Mouse (Mus musculus): ENCODE results near the gene Olfr1129. TPM values are rescaled to one million over a fixed set of nuclear protein-coding genes. Genes with fewer than 3 reads are reported as not detected.
"Not testable (repeated sequence)": the region's sequence is repeated elsewhere in the genome, so short reads cannot be mapped to it uniquely, and the experiment has no call there.

Olfr1129 gene
- not detected for total RNA-seq (2021)
- long read RNA-seq, experiment 1 = 0 reads
- long read RNA-seq, experiment 2 = 0 reads

DNA sequence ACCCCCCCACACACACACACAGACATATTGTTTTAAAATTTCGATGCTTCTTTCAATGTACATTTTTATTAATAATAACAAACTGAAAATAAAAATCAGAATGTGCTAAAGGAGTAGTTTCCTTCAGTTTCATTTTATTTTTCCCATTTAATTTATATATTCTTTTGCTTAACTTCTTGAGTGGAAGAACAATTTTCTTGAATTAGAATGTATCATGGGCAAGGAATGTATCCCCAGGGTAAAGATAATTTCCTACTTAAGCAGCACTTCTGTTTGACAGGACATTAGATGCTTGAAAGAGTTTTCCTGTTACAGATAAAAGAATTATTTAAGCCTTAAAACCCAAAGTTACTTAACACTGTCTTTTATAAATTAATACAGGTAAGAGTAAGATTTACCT, at the start of gene Olfr1129:
Olfr1129 (plus strand) TSS at position 301 of the 400 bp plus-strand sequence.
- intact Hi-C loops (cut with DNase I); DNase-seq (ENCODE audit: low spot score in 2 of 2): not testable (repeated sequence)

DNA sequence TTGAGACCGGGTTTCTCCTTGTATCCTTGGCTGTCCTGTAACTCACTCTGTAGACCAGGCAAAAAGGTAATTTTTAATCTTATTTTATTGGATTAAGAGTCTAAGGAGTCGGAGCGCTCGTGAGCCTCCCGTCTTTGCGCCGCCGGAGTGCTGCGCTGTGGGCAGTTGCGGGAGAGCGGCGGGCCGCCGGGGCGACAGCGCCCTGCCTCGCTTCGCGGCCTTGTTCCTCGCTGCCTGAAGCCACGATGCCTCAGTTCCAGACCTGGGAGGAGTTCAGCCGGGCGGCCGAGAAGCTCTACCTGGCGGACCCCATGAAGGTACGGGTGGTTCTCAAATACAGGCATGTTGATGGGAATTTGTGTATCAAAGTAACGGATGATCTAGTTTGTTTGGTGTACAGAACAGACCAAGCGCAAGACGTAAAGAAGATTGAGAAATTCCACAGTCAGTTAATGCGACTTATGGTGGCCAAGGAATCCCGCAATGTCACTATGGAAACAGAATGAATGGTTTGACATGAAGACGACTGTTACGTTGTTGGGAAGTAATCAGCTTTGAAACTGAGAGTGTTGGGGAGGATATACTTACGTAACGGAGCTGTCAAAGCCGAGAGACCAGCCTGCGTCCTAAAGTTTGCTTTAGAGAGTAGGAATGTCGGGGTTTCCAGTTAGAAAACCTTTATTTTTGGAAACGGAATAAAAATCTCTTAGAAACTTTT, 47.6 kb upstream of the Olfr1129 start:
- peak in 1 of 2 experiments; percentile 4 for DNase-seq (ENCODE audit: low spot score in 2 of 2)
- intact Hi-C loops (cut with DNase I) = not testable (repeated sequence)

DNA sequence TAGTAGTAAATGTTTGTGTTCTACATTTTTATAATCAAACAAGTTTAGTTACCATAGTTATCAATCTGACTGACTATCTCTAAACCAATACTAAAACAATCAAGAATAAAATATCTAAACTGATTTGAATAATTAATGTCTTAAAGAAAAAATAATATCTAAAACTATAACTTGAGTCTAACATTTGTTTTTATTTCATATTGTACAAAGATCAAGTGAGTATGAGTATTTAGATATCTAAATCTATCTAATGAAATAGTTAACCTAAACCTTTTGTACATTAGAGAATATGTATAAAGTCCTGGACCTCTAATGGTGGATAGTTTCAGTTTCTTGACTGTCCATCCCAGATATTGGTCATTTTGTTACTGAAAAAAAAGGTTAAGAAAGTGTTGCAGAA, 42.2 kb upstream of the Olfr1129 start, which contains the start of gene Olfr153:
Olfr153 (plus strand) TSS at position 301 of the 400 bp plus-strand sequence.
- intact Hi-C loops (cut with DNase I) = no loop called here

DNA sequence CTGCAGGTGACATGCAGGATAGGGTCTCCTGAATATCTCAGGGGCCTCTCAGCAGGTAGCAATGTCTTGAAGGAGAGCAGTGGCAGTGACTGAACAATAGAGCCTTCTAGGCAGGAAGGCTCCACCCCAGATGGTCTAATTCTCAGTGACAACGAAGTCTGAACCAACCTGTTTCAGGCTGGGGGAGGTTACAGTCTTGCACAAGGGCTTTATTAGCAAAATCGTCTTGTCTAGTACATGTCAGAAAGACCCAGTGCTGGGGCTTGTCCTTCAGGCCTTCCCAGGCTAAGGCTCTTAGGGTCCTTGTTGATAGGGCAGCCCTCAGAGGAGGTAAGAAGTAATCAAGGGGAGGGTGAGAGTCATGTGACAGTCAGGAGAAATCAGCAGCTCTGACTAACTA, 38.9 kb upstream of the Olfr1129 start:
- DNase-seq (ENCODE audit: low spot score in 2 of 2) = no peak
- intact Hi-C loops (cut with DNase I) = no loop called here

More for the DNA sequence above, 42.2 kb upstream of the Olfr1129 start, which contains the start of gene Olfr153:
- no peak for DNase-seq (ENCODE audit: low spot score in 2 of 2)

DNA sequence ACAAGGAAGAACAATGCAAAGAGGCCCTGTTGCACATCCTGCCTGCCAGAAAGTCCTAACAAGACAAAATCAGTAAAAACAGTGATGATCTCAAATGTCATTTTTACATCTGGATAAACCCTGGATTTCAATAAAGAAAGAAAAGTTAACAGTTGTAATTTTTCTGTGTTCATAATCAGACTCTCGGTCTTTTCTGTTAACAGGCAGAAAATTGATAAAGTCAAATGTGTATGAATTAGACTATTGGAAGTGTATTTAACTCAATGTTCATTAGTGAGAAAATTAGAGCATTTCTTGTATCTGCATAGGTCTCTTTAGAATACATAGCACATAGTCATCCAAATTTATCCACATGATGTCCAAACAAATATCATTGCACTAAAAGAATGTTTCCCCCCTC, 28.3 kb upstream of the Olfr1129 start, which contains the start of gene Olfr1128:
Olfr1128 (minus strand) TSS at position 101 of the 400 bp plus-strand sequence.
- DNase-seq (ENCODE audit: low spot score in 2 of 2) = no peak
- intact Hi-C loops (cut with DNase I) = no loop called here

DNA sequence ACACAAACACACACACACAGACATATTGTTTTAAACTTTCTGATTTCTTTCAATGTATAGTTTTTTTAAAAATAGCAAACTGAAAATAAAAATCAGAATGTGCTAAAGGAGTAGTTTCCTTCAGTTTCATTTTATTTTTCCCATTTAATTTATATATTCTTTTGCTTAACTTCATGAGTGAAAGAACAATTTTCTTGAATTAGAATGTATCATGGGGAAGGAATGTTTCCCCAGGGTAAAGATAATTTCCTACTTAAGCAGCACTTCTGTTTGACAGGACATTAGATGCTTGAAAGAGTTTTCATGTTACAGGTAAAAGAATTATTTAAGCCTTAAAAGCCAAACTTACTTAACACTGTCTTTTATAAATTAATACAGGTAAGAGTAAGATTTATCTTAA, 32.2 kb downstream of the Olfr1129 start, which contains the start of gene Olfr1130:
Olfr1130 (plus strand) TSS at position 301 of the 400 bp plus-strand sequence.
- intact Hi-C loops (cut with DNase I); DNase-seq (ENCODE audit: low spot score in 2 of 2): not testable (repeated sequence)

DNA sequence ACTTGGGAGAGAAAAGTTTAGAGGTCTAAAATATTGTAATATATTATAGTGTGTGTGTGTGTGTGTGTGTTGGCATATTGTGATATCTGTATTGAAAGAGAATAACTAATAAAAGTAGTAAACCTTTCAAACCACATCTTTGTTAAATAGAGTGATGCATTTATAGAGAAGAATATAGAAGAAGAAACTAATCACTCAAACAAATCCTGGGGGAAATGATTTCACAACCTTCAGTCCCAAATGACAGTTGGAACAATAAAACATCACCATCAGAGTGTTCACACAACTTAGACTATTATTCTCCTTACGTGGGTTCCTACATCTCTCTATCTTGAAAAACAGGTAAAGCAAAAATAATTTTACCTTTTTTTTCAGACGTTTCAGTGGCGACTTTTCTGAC, 53.1 kb downstream of the Olfr1129 start, which contains the start of gene Olfr1131:
Olfr1131 (plus strand) TSS at position 301 of the 400 bp plus-strand sequence.
- DNase-seq (ENCODE audit: low spot score in 2 of 2) = no peak
- intact Hi-C loops (cut with DNase I) = no loop called here

Other genes with a start within 250 kb of the Olfr1129 start
- gene Olfr1120, start 219.1 kb upstream of the Olfr1129 start, total RNA-seq (2021) = not detected
- gene Olfr1121, start 204.0 kb upstream of the Olfr1129 start, total RNA-seq (2021) = not detected
- under 1 TPM in 1 of 2 experiments, not detected in 1; 0.07 TPM for gene Olfr1122, start 188.1 kb upstream of the Olfr1129 start, total RNA-seq (2021)
- gene Olfr1123, start 157.3 kb upstream of the Olfr1129 start, total RNA-seq (2021) = not detected
- not detected for gene Olfr1124, start 143.6 kb upstream of the Olfr1129 start, total RNA-seq (2021)
- gene Olfr1126, start 119.9 kb upstream of the Olfr1129 start, total RNA-seq (2021) = not detected
- gene Pramel7, start 76.8 kb upstream of the Olfr1129 start, total RNA-seq (2021) = not detected
- not detected for gene Pramel6, start 67.3 kb upstream of the Olfr1129 start, total RNA-seq (2021)
- not detected for gene Olfr153, start 42.1 kb upstream of the Olfr1129 start, total RNA-seq (2021)
- gene Olfr1128, start 28.4 kb upstream of the Olfr1129 start, total RNA-seq (2021) = not detected
- not detected for gene Olfr1130, start 32.3 kb downstream of the Olfr1129 start, total RNA-seq (2021)
- gene Olfr1131, start 53.2 kb downstream of the Olfr1129 start, total RNA-seq (2021) = not detected
- gene Olfr1132, start 63.6 kb downstream of the Olfr1129 start, total RNA-seq (2021) = not detected
- not detected for gene Olfr1133, start 73.5 kb downstream of the Olfr1129 start, total RNA-seq (2021)
- not detected for gene Olfr1134, start 84.6 kb downstream of the Olfr1129 start, total RNA-seq (2021)
- not detected for gene Olfr1135, start 99.8 kb downstream of the Olfr1129 start, total RNA-seq (2021)
- gene Olfr1136, start 120.0 kb downstream of the Olfr1129 start, total RNA-seq (2021) = not detected
- not detected for gene Olfr1137, start 139.3 kb downstream of the Olfr1129 start, total RNA-seq (2021)
- not detected for gene Olfr1138, start 166.1 kb downstream of the Olfr1129 start, total RNA-seq (2021)
- gene Olfr1140, start 169.8 kb downstream of the Olfr1129 start, total RNA-seq (2021) = not detected
- not detected for gene Olfr1141, start 180.1 kb downstream of the Olfr1129 start, total RNA-seq (2021)
- gene Olfr152, start 205.6 kb downstream of the Olfr1129 start, total RNA-seq (2021) = not detected
- gene Olfr1143, start 226.7 kb downstream of the Olfr1129 start, total RNA-seq (2021) = not detected
- not detected for gene Olfr1145, start 235.9 kb downstream of the Olfr1129 start, total RNA-seq (2021)